Mouse (Mus musculus) granulocyte monocyte progenitor cell, adult 5-6 weeks (primary cell): ENCODE data around the gene Slc9a1. TPM values are rescaled to one million over a fixed set of nuclear protein-coding genes. Genes with fewer than 3 reads are reported as not detected.

Experiments used
- ATAC-seq: replicated peaks from 2 replicates; pipeline ENCODE4 v1.8.0; 2016; ENCODE audit warnings: mild to moderate bottlenecking, moderate TSS enrichment, inconsistent platforms; ENCODE audit not compliant: poor library complexity, severe bottlenecking
- total RNA-seq, 2 experiments: library from RNA; stranded (forward) in 1 of 2; stranded (reverse) in 1 of 2; fragments of 200-712, 200-1000 nt in 1 of 2; fragments of >200 nt in 1 of 2; fragmentation: Nextera tagmentation in 1 of 2; gene quantifications; 2 replicates each; pipeline ENCODE4 v1.2.3; 2014 to 2017

Gene Slc9a1
- total RNA-seq, 2 experiments from 2014 or later: 9.9 to 17.4 TPM

DNA sequence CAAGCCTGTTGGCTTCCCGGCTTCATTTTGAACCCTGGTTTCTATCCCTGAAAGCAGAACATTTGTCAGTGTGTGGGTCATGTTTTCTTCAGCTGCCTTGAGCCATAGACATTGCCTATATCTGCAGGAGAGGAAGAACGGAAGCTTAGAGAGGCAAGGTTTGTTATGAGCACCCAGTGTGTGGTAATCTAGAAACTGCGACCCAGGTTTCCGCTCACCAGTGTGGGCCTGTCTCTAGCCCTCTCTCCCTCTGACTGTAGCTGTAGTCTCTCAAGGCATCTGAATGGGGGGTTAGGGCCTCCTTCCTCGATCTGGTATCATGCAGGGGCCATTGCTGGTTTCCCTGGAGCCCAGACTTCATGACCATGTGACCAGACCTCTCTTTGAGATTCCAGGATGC is 29.1 kb downstream of the Slc9a1 start:
- no peak for ATAC-seq

DNA sequence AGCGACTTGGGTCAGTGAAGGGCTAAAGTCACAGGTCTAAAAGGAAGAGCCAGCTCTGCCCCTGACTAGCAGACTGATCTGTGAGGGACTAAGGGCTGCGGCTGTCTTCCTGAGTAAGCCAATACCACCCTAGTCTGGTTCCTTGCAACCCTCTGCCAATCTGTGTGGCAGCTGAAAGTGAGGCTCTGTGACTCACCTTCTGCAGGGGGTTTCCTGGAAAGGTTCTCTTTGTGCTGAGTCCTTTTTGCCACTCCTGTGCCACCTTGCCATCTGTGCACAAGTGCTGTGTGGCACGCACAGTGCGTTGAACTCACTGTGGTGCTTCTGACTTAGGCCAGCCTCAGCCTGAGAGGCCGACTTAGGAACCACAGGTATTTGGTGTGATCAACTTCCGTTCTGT is 30.0 kb downstream of the Slc9a1 start:
- ATAC-seq: no peak

DNA sequence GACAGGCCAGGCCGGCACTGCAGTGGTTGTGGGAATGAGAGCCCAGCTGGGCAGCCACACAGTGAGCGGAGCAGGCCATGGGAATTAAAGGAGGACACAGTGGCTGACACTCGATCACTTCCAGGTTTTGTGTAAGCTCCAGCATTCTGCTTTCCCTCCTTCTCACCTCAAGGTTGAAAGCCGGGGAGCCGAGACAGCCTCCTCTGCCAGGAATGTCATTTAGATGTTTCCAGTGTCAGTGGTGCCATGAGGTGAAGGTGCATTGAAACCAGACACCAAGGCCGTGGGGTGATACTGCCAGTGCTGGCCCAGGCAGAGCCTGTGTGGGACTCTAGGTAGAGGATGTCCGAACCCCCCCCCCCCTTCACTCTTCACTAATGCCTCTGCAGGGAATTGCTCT is 30.6 kb downstream of the Slc9a1 start:
- no peak for ATAC-seq

DNA sequence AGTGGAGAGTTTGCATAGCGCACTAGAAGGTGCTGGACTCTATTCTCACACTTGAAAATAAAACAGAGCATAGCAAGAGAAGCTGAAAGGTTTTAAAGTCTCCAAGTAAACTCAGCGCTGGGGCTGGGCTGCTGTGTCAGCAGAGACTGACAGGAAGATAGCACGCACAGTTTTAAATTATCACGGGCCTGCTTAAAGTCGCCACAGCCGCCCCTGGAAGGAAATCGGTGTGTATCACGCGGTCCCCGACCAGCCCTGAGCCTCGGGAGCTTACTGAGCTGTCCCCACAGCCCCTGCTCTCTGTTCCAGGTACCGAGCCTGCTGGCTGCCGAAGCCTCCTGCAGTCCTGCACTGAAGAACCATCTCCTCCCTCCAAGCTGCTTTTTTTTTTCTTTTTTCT is 32.5 kb downstream of the Slc9a1 start:
- ATAC-seq: no peak

DNA sequence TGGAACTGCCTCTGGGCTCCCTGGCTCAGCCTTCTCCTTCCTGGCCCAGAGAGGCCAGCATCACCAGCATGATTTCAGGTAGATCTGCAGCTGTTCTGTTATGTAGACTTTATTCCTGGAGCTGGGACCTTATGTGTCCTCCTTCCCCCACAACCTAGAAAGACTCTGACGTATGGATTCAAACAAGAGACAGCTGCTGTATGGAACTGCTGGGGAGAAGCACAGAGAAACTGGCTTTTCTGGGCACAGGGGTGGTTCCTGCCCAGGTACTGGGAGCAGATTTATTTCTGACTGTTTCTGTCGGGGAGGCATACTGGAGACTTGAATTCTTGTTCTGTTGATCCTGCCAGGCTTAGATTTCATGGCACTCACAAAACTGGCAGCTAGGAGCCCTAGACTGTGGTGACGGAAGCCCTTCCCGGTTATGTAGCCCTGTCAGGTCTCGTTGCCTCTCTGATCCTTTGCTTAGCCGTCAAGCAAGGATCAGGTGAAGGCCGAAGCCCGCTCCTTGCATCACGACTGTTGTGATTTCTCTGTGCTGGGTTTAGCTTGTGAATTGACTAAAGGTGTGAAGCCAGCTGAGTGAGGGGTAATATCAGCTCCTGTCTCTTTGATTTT is 34.2 kb downstream of the Slc9a1 start:
- no peak for ATAC-seq

DNA sequence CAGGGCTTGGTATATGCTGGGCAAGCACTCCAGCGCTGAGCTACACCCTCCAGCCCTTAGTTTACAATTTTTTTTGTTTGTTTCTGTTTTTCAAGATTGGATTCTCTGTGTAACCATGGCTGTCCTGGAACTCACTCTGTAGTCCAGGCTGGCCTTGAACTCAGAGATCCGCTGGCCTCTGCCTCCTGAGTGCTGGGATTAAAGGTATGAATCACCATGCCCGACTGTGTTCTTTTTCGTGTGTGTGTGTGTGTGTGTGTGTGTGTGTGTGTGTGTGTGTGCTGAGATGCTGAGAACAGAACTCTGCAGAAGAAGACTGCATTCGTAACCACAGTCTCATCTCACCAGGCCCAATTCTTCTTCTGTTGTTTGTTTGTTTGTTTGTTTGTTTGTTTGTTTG is 34.8 kb downstream of the Slc9a1 start:
- ATAC-seq: no peak

DNA sequence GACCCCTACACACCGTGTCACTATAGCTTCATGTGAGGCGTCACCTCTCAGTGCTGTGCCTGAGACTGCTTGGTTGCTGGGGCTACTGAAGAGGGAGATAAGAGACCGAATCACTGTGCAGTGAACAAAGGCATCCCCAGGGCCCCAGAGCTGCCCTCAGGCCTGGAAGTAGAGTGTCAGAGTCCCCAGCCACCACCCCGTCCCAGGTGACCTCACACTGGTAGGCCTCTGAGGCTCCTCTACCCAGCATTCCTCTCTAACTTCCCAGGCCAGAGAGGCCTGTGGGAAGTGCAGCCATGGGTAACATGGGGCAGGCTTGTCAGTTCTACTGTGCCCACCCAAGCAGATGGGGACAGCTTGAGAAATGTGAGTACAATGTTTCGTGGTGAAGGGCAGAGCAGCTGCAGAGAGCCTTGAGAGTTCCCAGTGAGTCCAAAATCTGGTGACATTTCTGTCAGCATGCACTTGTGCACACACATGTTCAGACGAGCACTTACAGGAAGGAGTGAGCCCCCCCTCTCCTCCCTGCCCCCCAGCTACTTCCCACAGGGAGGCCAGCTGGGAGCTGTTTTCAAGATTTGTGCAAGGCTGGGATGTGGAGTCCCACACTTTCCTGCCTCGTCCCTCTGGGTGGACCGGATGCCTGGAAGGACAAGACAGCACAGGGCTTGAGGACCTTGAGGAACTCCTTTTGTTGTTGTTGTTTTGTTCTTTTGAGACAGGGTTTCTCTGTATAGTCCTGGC is 37.0 kb downstream of the Slc9a1 start:
- ATAC-seq: no peak

DNA sequence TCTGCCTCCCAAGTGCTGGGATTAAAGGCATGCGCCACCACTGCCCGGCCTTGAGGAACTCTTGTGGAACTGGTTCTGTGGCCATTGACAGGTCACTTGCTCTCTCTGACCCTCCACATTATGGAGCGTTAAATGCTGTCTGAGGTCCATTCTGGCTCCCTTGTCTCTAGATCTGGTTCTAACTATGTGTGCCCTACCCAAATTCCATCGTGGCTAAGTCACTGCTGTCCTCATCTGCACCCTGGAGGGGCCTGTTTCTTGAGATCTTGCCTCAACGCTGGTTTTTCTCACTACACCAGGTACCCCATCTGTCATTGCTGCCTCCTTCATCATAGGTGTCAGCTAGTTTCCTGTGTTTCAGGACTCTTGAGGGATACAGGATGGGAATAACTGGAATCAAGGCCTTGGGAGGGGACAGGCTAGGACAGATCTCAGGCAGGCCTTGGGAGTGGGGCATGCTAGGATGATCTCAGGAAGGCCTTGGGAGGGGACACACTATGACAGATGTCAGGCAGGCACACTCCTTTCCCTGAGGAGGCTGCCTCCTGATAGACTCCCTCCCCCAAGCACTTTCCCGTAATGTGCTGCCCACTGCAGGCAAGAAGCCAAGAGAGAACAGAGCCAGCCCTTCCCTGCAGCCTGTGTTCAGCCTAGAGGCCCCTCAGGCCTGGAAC is 37.7 kb downstream of the Slc9a1 start:
- ATAC-seq: no peak

DNA sequence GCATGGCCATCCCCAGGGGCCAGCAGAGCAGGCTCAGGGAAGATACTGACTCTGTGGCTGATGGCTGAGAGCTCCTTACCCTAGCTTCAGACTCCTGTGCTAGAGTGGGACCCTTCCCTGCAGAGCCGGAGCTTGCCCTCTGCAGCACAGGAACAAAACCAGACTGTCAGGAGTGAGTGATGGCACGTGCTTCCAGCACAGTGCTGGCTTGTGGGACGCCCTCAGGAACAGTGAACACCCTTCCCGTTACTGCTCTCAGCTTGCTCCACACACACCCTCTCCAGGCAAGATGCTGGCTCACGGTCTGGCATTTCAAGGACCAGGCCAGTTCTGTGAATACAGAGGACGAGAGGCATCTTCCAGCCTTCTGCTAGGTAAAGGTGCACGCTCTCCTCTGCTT is 38.5 kb downstream of the Slc9a1 start:
- no peak for ATAC-seq

DNA sequence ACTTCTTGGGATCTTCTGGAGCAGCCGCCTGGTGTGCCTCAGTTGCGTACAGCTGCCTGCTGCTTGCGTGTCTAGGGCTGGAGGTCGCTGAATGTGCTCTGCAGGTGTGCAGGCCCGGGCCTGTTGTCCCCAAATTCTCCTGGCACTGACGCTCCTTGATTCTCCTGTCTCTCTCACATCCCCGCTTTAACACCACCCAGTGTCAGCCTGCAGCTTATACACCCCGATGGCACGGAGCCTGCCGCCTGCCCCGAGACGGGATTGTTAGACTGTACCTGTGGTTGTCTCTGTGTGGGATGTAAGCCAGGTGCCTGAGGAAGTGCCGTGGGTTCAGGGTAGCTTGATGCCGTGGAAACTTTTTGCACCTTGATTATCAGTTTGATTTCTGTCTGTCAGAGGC is 41.5 kb downstream of the Slc9a1 start:
- ATAC-seq: no peak

DNA sequence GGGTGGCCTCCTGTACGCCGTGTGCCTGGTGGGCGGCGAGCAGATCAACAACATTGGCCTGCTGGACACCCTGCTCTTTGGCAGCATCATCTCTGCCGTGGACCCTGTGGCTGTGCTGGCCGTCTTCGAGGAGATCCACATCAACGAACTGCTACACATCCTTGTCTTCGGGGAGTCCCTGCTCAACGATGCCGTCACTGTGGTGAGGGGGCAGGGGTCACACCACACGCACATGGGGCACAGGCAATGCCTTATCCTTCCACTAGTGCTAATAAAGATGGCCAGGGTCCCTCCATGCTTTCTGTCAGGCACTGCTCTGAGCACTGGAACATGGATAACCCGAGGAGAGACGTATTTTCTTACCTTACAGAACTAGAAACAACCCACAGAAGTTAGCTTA is 42.6 kb downstream of the Slc9a1 start:
- no peak for ATAC-seq

DNA sequence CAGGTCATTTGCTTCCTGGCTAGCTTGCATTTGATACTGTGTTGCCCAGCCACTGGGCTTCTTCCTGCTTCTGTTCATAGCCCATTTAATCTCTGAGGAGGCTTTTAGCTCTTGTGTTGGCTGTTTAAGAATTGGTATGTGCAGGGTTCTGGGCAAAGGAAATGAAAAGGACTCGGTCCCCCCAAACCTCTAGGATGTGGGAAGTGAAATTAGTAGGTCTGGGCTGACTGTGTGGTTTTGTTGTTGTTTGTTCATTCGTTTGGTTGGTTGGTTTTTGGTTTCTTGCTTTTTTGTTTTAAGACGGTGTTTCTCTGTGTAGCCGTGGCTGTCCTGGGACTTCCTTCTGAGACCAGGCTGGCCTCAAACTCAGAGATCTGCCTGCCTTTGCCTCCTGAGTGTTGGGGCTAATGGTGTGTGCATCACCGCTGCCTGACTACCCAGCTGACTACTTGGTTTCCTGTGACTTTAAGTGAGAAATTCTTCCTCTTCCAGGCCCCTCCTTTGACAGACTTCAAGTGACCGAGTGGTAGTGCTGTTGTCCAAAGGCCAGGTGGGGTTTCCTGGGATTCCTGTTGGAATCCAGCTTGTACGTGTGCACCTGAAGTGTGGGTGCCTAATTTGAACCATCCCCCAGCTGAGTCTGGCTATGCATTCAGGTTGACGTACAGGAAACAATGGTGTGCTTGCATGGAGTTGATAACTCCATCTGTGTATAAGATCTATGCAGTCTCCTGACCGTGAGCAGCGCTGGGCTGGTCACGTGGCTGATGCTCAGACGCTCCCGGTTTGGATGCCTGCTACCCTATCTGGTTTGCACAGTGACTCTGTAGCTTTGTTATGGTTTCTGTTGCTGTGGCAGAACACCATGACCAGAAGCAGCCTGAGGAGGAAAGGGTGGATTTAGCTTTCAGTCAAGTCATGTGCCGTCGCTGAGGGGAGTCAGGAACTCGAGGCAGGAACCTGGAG is 43.4 kb downstream of the Slc9a1 start:
- peak; percentile 50 for ATAC-seq

DNA sequence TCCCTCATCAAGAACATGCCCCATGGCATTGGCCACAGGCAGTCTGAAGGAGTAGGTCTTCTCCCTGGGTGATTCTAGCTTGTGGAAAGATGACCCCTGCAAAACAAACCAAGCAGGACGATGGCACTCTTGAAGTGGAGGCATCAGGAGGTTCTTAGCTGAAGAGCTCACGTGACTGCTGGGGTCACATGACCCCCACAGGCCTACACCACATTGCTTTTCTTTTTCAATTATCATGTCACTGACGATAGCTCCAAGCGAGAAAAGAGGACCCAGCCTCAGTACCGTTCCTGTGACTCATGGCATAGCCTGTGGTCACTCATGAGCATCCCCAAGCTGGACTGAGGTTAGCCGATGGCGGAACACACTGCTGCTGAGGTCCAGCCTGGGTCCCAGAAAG is 44.1 kb downstream of the Slc9a1 start:
- ATAC-seq: no peak

DNA sequence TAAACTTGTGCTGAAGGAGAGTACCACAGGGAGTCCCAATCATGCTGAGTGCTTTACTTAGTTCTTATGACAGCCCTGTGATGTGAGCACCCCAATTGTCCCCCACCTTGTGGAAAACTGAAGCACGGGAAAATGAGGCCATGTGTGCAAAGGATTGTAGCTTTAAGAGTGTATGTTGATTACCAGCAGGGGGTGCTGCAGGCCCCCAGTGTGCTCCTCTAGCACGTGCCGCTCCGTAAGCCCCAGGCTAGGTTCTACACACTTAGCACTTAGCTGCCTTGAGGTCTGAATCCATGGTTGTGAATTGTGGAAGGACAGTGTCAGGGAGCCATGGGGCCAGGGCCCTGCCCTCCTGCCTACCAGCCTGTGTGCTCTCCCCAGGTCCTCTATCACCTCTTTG is 45.4 kb downstream of the Slc9a1 start:
- no peak for ATAC-seq

DNA sequence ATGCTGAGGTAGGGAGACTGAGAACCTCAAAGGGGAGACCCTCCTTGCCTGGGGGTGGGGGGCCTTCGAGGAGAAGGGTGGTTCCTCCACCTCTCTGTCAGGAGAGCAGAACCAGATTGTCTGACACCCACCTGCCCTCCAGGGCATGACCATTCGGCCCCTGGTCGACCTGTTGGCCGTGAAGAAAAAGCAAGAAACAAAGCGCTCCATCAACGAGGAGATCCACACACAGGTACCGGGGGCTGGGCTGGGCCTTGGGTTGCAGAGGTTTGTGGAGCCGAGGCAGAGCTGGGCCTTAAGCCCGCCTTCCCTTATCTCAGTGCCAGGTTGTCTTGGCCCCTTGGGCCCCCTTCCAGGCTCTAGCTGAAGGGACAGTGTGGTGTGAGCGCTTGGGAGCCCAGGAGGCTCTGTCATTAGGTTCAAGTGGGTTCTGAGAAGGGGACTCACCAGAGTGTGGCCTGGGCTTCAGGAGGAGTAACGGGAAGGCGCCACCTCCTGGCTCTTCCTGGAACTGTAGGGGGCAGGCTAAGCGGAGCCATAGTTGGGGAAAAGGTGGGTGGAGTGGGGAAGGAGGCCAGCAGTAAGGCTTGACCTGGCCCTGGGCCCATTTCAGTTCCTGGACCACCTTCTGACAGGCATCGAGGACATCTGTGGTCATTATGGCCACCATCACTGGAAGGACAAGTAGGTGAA is 50.0 kb downstream of the Slc9a1 start:
- ATAC-seq: peak; percentile 58

DNA sequence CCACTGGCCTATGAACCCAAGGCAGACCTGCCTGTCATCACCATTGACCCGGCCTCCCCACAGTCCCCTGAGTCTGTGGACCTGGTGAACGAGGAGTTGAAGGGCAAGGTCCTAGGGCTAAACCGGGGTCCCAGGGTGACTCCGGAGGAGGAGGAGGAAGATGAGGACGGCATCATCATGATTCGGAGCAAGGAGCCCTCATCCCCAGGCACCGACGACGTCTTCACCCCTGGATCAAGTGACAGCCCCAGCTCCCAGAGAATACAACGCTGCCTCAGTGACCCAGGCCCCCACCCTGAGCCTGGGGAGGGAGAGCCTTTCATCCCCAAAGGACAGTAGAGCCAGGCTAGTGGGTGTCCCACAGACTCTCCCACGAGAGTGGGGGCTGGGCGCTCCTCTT is 52.5 kb downstream of the Slc9a1 start:
- ATAC-seq: no peak

DNA sequence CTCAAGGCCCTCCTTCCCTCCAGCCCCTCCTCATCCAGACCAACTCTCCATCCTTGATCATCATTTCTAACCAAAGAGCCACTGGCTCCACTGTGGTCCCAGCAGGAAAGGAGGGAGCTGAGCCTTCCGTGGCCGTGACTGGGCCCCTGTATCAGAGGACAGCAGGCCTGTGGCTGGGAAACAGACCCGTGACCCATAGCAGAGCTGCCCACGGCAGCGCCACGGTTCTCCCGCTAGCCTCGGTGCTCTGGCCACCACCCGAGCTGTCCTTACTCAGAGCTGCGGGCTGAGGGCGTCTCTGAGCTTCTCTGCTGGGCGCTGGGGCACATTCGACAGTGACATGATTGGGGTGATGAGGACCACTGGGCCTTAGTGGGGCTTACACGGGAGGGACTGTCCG is 53.1 kb downstream of the Slc9a1 start:
- no peak for ATAC-seq

DNA sequence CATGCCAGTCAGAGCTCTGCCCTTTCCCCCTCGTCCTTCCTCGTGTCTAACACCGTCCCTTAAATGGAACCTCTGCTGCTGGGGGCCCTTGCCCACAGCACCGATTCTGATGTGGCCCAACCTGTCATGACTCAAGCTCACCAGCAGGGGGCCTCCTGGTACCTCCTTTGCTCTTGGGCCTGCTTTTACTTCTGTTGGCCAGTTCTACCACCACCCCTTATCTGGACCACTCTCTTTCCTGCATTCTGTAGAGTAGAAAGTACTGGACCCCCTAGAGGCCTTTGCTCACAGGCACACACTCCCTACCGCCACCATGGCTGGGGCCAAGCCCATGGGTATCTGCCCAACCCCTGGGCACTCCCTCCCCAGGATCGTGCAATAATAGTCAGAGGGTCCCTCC is 53.6 kb downstream of the Slc9a1 start:
- peak; percentile 30; the same call in 1 of the 2 replicates for ATAC-seq

DNA sequence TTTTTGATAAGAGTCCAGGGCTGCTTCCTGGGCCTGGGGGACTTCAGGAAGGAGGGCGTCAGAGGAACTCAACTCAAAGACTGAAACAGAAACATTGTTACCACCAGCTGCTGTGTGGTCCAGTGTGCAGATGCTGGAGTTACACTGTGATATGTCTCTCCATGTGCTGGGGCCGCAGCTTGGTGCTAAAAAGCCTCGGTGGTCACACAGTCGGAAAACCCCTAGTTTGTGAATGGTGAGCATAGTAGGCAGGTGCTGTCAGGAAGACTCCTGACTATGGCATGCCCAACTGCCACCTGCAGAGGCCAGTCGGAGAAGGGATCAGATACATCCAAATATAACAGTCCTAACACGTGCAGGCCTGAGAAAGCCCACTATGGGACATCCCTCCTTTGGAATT is 54.2 kb downstream of the Slc9a1 start:
- no peak for ATAC-seq

DNA sequence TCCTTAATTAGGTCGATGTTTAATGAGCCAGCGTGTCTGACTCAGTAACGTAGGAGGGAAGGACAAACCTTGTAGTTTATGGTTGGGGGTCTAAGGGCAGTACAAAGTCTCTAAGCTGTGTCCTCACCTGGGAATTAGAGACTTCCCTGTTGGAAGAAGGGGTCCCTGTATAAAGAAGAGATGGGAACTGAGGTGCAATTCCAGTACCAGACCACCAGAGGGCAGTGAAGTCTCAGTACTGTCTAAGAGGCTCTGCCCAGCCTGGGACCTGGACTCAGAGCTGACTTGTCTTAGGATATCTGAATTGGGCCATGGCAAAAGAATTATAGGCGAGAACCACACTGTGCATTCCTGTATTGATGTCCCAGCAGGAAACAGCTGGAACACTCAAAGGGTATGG is 54.6 kb downstream of the Slc9a1 start:
- peak; percentile 58 for ATAC-seq
